Mouse (Mus musculus): ENCODE data around the gene Yipf3. TPM values are rescaled to one million over a fixed set of nuclear protein-coding genes. Genes with fewer than 3 reads are reported as not detected.

The Yipf3 gene
- total RNA-seq, 2 experiments from 2014 or later: 55.8 to 59.5 TPM

DNA sequence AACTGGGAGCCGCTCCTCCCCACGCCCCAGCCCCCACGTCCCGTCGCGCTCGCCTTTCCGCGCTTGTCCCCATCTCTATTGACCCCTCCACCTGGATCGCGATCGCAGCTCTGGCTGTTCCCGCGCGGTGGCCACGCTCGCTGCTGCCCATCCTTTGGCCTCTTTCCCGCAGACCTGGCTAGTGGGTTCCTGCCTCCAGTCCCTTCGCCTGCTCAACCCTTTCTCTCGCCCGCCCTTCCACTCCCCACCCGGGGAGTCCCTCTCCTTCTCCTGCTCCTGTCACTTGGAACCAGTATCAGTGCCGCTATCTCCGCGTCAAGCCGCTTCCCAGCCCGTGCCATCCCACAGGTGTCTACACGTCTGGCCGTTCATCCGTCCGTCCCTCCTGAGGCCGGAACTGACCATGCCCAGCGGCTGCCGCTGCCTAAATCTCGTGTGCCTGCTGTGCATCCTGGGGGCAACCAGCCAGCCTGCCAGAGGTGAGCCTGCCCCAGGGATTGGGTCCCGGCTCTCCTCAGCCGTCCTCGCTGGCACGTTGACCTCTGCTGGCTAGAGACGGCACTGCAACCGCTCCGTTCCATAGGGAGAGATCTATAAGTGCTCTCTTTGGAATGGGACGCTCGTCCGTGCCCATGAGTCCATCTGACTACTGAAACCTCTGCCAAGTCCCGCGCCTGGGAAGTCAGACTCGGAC lies 50.5 kb downstream of the Yipf3 start:
- Histone ChIP-seq H3K27ac (peak overlapping the region; percentile 6; the same call in 1 of the 2 replicates), H3K4me3 (peak overlapping the region; percentile 78)
- intact Hi-C loops (cut with DNase I): loop anchor here (1.0 kb wide), 1 partner anchor 32 kb away; no protein-coding TSS in a partner anchor
- DNase-seq: peak; percentile 89
- TF ChIP-seq CTCF (IDR thresholded peaks at IDR 0.05): no peak; the same call in none of the 2 replicates

GRCm38 (mm10) chr17:46301892-46302291 lies 54.0 kb downstream of the Yipf3 start:
- TF ChIP-seq CTCF (IDR thresholded peaks at IDR 0.05): no peak

More at GRCm38 (mm10) chr17:46301892-46302291, 54.0 kb downstream of the Yipf3 start:
- Histone ChIP-seq H3K4me3 (no peak overlapping the region), H3K27ac (no peak overlapping the region; the same call in 1 of the 2 replicates)
- intact Hi-C loops (cut with DNase I): no loop called here
- no peak for DNase-seq

Small RNA genes within 50 kb of the gene (microRNA-seq; reads per million reads assigned to microRNA genes)
- gene Mir693: not detected

Other genes starting within 250 kb of the Yipf3 start
- gene Vegfa, start 215.7 kb upstream of the Yipf3 start, total RNA-seq (2021): 100 to 1,000 TPM; 135 to 219 TPM
- 100 to 1,000 TPM in 1 of 2 experiments, 10 to 100 TPM in 1; 84.2 to 104 TPM for gene Mrps18a, start 137.1 kb upstream of the Yipf3 start, total RNA-seq (2021)
- under 1 TPM; 0.47 to 0.61 TPM for gene Rsph9, start 103.9 kb upstream of the Yipf3 start, total RNA-seq (2021)
- 10 to 100 TPM; 20.8 to 25.1 TPM for gene Mad2l1bp, start 94.5 kb upstream of the Yipf3 start, total RNA-seq (2021)
- 10 to 100 TPM; 52.7 to 55.2 TPM for gene Gtpbp2, start 87.0 kb upstream of the Yipf3 start, total RNA-seq (2021)
- gene Polh, start 45.4 kb upstream of the Yipf3 start, total RNA-seq (2021): 10 to 100 TPM; 11.8 to 14.1 TPM
- gene Xpo5, start 45.3 kb upstream of the Yipf3 start, total RNA-seq (2021): 10 to 100 TPM; 10.8 to 12.2 TPM
- 10 to 100 TPM; 13.7 to 14.5 TPM for gene Polr1c, start within 50 bp of the Yipf3 start, total RNA-seq (2021)
- under 1 TPM in 1 of 2 experiments, not detected in 1; 0.14 TPM for gene Lrrc73, start 5.5 kb downstream of the Yipf3 start, total RNA-seq (2021)
- gene Tjap1, start 34.9 kb downstream of the Yipf3 start, total RNA-seq (2021): 10 to 100 TPM; 37.2 to 43.8 TPM
- not detected for gene Dlk2, start 49.3 kb downstream of the Yipf3 start, total RNA-seq (2021)
- 1 to 10 TPM; 2.4 to 2.9 TPM for gene Abcc10, start 80.3 kb downstream of the Yipf3 start, total RNA-seq (2021)
- gene Zfp318, start 135.7 kb downstream of the Yipf3 start, total RNA-seq (2021): 10 to 100 TPM; 14.1 to 17.4 TPM
- under 1 TPM; 0.33 to 0.66 TPM for gene Crip3, start 180.8 kb downstream of the Yipf3 start, total RNA-seq (2021)
- gene Slc22a7, start 190.4 kb downstream of the Yipf3 start, total RNA-seq (2021): not detected
- under 1 TPM; 0.08 to 0.22 TPM for gene Ttbk1, start 239.6 kb downstream of the Yipf3 start, total RNA-seq (2021)
- gene Dnph1, start 248.6 kb downstream of the Yipf3 start, total RNA-seq (2021): 1 to 10 TPM; 5.2 to 5.7 TPM